Mouse (Mus musculus) layer of hippocampus, adult 2 months (tissue): ENCODE measurements around the gene Ang. TPM values are rescaled to one million over a fixed set of nuclear protein-coding genes. Genes with fewer than 3 reads are reported as not detected.
A peak's percentile ranks its signal among the peaks of the same experiment; 100 is the strongest.

Source experiments
- DNase-seq, 2 experiments: peaks; one replicate each; pipeline ENCODE4 v3.0.0; 2022; ENCODE audit warnings: low spot score in 2 of 2
- H3K27ac ChIP-seq: fragments of 200-600 bp; 2 replicates; pipeline ENCODE4 v1.8.1; 2022
- H3K4me3 ChIP-seq: fragments of 200-600 bp; 2 replicates; pipeline ENCODE4 v1.8.1; 2022; ENCODE audit warnings: mild to moderate bottlenecking
- CTCF ChIP-seq: fragments of 200-600 bp; conservative IDR thresholded peaks from 2 replicates; pipeline ENCODE4 v1.8.1; 2022; ENCODE audit warnings: antibody characterized with exemption, mild to moderate bottlenecking, moderate library complexity
- long read RNA-seq, 2 experiments: library from polyadenylated mRNA; stranded (forward); transcript quantifications; one replicate each; pipeline ENCODE4 v2.0.0; 2021; ENCODE audit warnings: borderline mapping rate in 2 of 2
- total RNA-seq, 2 experiments: library from RNA; stranded (reverse); gene quantifications; 2 replicates each; pipeline ENCODE4 v1.2.3; 2021

Gene Ang
- 1 to 10 TPM; 3.5 to 4.8 TPM for total RNA-seq
- long read RNA-seq, experiment 1 = 0 reads
- long read RNA-seq, experiment 2 = 0 reads

DNA sequence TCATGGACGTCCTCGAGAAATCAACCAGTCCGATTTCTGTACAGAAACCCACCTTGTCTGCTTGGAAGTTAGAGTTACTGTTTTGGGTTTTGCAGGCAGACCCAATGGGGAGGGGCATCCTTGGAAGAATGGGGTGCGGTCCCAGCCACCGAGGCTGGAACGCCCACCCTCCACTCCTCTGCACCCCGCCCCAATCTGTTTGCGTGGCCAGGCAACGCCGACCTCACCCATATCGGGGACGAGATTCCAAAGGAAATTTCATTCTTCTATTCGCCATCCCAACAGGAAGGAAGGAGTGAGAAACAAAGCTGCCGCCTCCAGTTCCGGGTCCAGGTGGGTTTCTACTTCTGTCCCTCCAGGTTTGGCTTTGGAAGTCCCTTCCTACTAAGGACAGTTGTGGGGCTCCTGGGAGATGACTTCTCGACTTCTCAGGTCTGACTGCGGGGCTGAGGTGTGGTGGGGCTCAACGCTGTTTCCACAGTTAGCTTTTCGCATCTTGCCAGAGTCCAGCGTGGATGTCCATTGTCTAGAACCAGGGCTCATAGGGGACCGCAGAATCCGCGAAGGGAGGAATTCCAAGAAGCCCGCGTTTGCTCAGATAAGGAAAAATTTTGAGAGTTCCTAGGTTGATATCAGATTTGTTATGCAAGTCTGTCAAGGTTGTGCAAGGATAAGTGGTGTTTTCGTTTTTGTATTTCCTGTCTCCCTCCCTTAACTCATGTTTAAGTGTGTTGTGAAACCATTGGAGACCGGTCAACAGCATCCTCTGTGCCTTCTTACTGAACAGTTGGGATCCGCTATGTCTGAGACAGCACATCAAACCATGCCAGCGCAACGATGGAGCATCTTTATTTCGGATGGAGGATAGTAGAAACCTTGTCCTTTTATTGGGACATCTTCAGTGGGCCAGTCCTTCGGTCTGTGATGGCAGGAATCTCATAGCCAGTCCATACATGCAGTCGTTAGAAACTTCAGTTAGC lies at the start of gene Ang, which contains the start of gene Rnase4:
Gene Ang, plus strand, starts transcription at position 230 of the 980 bp plus-strand sequence.
Gene Rnase4, plus strand, starts transcription at position 157 of the 980 bp plus-strand sequence.
- DNase-seq = peak in 1 of 2 experiments; percentile 36
- H3K4me3 ChIP-seq = peak within 1 kb of the TSS; percentile 73
- TF ChIP-seq CTCF = no peak
- H3K27ac ChIP-seq = peak within 1 kb of the TSS; percentile 89

GRCm38 (mm10) chr14:51041769-51042168 lies 49.2 kb upstream of the Ang start, which contains the start of gene Rnase9:
Rnase9 (minus strand) TSS chr14:51041869.
- Histone ChIP-seq H3K27ac (no peak within 1 kb of the TSS), H3K4me3 (no peak within 1 kb of the TSS)
- TF ChIP-seq CTCF = no peak; the same call in 1 of the 2 replicates
- no peak for DNase-seq

- no peak overlapping the region for H3K4me3 ChIP-seq
- TF ChIP-seq CTCF = no peak
- no peak overlapping the region for H3K27ac ChIP-seq
- no peak for DNase-seq
Measured at GRCm38 (mm10) chr14:51047846-51048245, 43.1 kb upstream of the Ang start.

- no peak for DNase-seq
- no peak within 1 kb of the TSS for H3K4me3 ChIP-seq
- TF ChIP-seq CTCF = no peak
- H3K27ac ChIP-seq = no peak within 1 kb of the TSS
Measured at GRCm38 (mm10) chr14:51050063-51050462, 40.9 kb upstream of the Ang start, which contains the start of gene Rnase11. Rnase11 (minus strand) TSS chr14:51050163.

DNA sequence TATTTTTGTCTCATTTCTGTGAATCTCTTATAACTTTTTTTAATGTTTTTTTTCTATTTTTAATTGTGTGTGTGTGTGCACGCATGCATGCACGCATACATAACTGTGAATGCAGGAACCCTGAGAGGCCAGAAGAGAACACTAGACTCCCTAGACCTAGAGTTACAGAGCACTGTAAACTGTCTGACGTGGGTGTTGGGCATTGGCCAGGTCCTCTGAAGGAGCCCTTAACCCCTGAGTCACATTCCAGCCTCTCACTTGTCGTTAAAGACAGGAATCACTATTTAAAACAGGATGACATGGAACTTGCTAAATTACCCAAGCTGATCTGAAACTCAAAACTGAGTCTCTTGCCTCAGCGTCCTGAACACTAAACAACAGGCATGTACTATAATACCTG lies 39.0 kb upstream of the Ang start:
- H3K27ac ChIP-seq = no peak overlapping the region
- no peak for DNase-seq
- TF ChIP-seq CTCF = no peak
- H3K4me3 ChIP-seq = no peak overlapping the region

DNA sequence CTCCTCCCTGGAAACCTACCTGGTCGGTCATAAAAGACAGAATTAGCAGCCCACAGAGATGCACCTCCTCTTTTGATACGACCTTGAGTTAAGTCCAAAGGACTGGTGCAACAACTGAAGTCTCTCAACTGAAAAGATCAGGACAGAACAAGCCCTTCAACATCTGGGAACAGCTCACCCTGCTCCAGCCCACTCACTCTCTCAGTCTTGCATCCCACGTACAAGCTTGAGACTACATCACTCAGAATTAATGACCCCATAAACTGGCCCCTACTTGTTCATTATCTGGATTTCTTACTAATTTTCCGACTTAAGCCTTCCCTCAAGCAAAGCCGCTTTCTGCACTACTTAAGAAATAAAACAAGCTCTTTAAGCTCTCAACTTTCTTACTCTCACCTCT lies 37.8 kb upstream of the Ang start:
- no peak for TF ChIP-seq CTCF
- Histone ChIP-seq H3K27ac (no peak overlapping the region), H3K4me3 (no peak overlapping the region)
- no peak for DNase-seq

GRCm38 (mm10) chr14:51054243-51055237 lies 36.4 kb upstream of the Ang start:
- no peak overlapping the region for H3K27ac ChIP-seq
- DNase-seq = no peak
- no peak for TF ChIP-seq CTCF
- no peak overlapping the region for H3K4me3 ChIP-seq

GRCm38 (mm10) chr14:51057401-51057831 lies 33.5 kb upstream of the Ang start, which contains the start of gene Rnase12:
Rnase12 (minus strand) TSS chr14:51057661.
- TF ChIP-seq CTCF = no peak
- DNase-seq = no peak
- Histone ChIP-seq H3K4me3 (no peak within 1 kb of the TSS), H3K27ac (no peak within 1 kb of the TSS)

DNA sequence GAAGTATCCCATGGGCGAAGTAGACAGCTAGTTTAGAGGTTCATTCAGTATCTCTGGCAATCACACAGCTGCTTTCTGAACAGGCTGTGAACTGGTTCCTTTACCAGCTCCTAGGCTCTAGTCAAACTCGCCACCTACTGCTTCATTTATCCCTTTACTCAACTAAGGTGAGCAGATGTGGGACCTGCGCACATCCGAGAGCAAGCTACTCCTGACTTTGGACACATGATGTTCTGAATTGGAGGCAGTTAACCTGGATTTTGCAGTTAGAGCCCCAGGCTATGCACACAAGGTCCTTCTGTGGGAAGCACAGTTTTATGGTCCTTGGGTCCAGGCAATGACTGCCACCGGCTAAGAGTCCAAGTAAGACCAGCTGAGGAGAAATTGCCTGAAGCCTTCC lies 30.2 kb upstream of the Ang start:
- no peak for DNase-seq
- no peak for TF ChIP-seq CTCF
- no peak overlapping the region for H3K27ac ChIP-seq
- H3K4me3 ChIP-seq = no peak overlapping the region

DNA sequence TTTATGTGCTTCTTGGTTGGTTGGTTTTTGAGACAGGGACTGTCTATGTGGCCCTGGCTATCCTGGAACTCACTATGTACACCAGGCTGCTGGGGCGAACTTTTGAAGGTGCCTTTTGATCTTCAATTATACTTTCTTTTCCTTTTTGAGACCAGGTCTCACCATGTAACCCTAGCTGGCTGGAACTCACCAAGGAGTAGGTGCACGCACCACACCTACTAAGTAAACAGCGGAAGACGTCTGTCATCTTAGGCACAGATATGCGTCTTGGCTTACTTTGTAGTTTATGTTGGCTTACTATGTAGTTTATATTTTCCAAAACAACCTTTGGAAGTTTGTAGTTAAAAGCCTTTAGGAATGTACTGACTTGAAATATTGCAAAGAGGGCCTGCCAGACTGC lies 22.0 kb upstream of the Ang start:
- Histone ChIP-seq H3K27ac (no peak overlapping the region), H3K4me3 (no peak overlapping the region)
- DNase-seq = no peak
- no peak for TF ChIP-seq CTCF

DNA sequence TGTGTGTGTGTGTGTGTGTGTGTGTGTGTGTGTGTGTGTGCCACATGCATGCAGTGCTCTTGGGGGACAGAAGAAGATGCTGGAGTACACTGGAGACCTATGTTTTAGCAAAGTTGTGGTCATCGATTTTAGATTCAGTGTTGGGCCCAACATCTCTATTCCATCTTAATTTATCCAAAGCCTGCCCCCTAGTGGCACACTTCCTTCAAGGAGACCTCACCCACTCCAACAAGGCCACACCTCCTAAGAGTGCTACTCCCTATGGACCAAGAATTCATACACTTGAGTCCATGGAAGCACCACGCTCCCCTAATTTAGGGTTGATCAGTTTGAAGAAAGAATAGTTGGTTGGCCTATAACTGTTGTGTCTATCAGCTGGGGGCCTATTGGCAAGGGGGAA lies 21.3 kb upstream of the Ang start:
- Histone ChIP-seq H3K4me3 (no peak overlapping the region), H3K27ac (no peak overlapping the region)
- peak; percentile 60 for TF ChIP-seq CTCF
- no peak for DNase-seq

DNA sequence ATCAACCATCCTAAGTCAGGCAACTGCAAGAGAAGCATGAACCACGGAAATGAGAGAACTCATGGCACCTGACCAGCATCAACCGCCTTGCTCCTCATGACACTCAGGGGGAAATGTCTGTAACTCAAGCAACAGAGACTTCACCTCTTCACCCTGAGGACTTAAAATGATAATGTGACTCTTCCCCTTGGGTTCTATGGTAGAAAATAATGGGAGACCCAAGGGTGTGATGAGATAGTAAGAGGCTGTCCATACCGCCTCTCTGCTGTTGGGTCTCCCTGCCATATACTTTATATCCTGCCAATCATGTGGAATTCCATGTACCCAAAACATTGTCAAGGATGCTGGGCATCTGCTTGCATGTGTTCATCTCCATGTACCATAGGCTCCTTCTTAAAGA lies 16.6 kb upstream of the Ang start, which contains the start of gene Olfr750:
Gene Olfr750, minus strand, starts transcription at position 101 of the 400 bp plus-strand sequence.
- Histone ChIP-seq H3K27ac (no peak within 1 kb of the TSS), H3K4me3 (no peak within 1 kb of the TSS)
- DNase-seq = no peak
- no peak for TF ChIP-seq CTCF
